Mouse (Mus musculus) left cerebral cortex, adult 2 months (tissue): ENCODE results near the gene Phf21a. TPM values are rescaled to one million over a fixed set of nuclear protein-coding genes. Genes with fewer than 3 reads are reported as not detected.

Experiments used
- DNase-seq, 2 experiments: peaks; one replicate each; pipeline ENCODE4 v3.0.0; 2021 to 2022; ENCODE audit warnings: low spot score in 2 of 2, mixed read lengths in 1 of 2; ENCODE audit errors: extremely low spot score in 1 of 2
- H3K27ac ChIP-seq: fragments of 200-600 bp; 2 replicates; pipeline ENCODE4 v1.8.1; 2022
- H3K4me3 ChIP-seq: fragments of 200-600 bp; 2 replicates; pipeline ENCODE4 v1.8.1; 2022
- CTCF ChIP-seq: fragments of 200-600 bp; IDR thresholded peaks from 2 replicates; pipeline ENCODE4 v1.8.1; 2022; ENCODE audit warnings: antibody characterized with exemption, mild to moderate bottlenecking, moderate library complexity
- intact Hi-C: fragments of 180-260 bp; cut with DNase I; formaldehyde crosslinking; loops from one replicate; pipeline ENCODE4 v1.15.1; 2025
- total RNA-seq, 2 experiments: library from RNA; stranded (reverse); gene quantifications; 2 replicates each; pipeline ENCODE4 v1.2.3; 2021

Phf21a gene
- total RNA-seq, 2 experiments from 2014 or later = 124 to 153 TPM

- TF ChIP-seq CTCF = no peak
- H3K27ac ChIP-seq = no peak overlapping the region
- intact Hi-C loops = no loop called here
Measured at GRCm38 (mm10) chr2:92325676-92326075, 232.8 kb downstream of the Phf21a start.

GRCm38 (mm10) chr2:92326221-92326620, 233.3 kb downstream of the Phf21a start:
- no peak for TF ChIP-seq CTCF
- no peak overlapping the region for H3K4me3 ChIP-seq
- intact Hi-C loops = no loop called here
- H3K27ac ChIP-seq = no peak overlapping the region
- no peak for DNase-seq

More at GRCm38 (mm10) chr2:92325676-92326075, 232.8 kb downstream of the Phf21a start:
- no peak for DNase-seq
- no peak overlapping the region for H3K4me3 ChIP-seq

GRCm38 (mm10) chr2:92327601-92328000, 234.7 kb downstream of the Phf21a start:
- intact Hi-C loops = no loop called here

GRCm38 (mm10) chr2:92328206-92328605, 235.3 kb downstream of the Phf21a start:
- intact Hi-C loops = no loop called here
- TF ChIP-seq CTCF = no peak
- no peak overlapping the region for H3K4me3 ChIP-seq
- no peak overlapping the region for H3K27ac ChIP-seq
- DNase-seq = no peak

More at GRCm38 (mm10) chr2:92327601-92328000, 234.7 kb downstream of the Phf21a start:
- no peak for TF ChIP-seq CTCF
- H3K4me3 ChIP-seq = no peak overlapping the region
- H3K27ac ChIP-seq = no peak overlapping the region
- no peak for DNase-seq

GRCm38 (mm10) chr2:92330840-92331239, 237.9 kb downstream of the Phf21a start:
- intact Hi-C loops = loop anchor here (1.0 to 5.0 kb wide), 3 partner anchors 36 to 344 kb away; no protein-coding TSS in a partner anchor
- peak; percentile 30 to 36 for DNase-seq
- no peak overlapping the region for H3K4me3 ChIP-seq
- TF ChIP-seq CTCF = peak; percentile 75
- no peak overlapping the region for H3K27ac ChIP-seq

- no peak for DNase-seq
- TF ChIP-seq CTCF = no peak; the same call in 1 of the 2 replicates
- Histone ChIP-seq H3K4me3 (no peak overlapping the region), H3K27ac (no peak overlapping the region)
- intact Hi-C loops = loop anchor here (1.0 to 5.0 kb wide), 3 partner anchors 36 to 344 kb away; no protein-coding TSS in a partner anchor
Measured at GRCm38 (mm10) chr2:92331410-92331809, 238.5 kb downstream of the Phf21a start.

- no peak overlapping the region for H3K4me3 ChIP-seq
- no peak for TF ChIP-seq CTCF
- H3K27ac ChIP-seq = no peak overlapping the region
- no peak for DNase-seq
- intact Hi-C loops = loop anchor here (1.0 to 5.0 kb wide), 3 partner anchors 37 to 345 kb away; no protein-coding TSS in a partner anchor
Measured at GRCm38 (mm10) chr2:92331871-92332270, 239.0 kb downstream of the Phf21a start.

- Histone ChIP-seq H3K4me3 (no peak overlapping the region), H3K27ac (no peak overlapping the region)
- DNase-seq = no peak
- intact Hi-C loops = loop anchor here (5.0 kb wide), 1 partner anchor 115 kb away; no protein-coding TSS in a partner anchor
- TF ChIP-seq CTCF = no peak
Measured at GRCm38 (mm10) chr2:92342418-92342817, 249.5 kb downstream of the Phf21a start.

- DNase-seq = no peak
- intact Hi-C loops = no loop called here
- Histone ChIP-seq H3K4me3 (no peak overlapping the region), H3K27ac (no peak overlapping the region)
- TF ChIP-seq CTCF = no peak
Measured at GRCm38 (mm10) chr2:92347191-92347590, 254.3 kb downstream of the Phf21a start.

GRCm38 (mm10) chr2:92349589-92350425, 256.9 kb downstream of the Phf21a start:
- H3K27ac ChIP-seq = peak overlapping the region; percentile 17; the same call in 1 of the 2 replicates
- H3K4me3 ChIP-seq = no peak overlapping the region
- intact Hi-C loops = no loop called here
- TF ChIP-seq CTCF = no peak
- no peak for DNase-seq

- no peak for DNase-seq
- no peak for TF ChIP-seq CTCF
- intact Hi-C loops = no loop called here
- Histone ChIP-seq H3K27ac (no peak overlapping the region), H3K4me3 (no peak overlapping the region)
Measured at GRCm38 (mm10) chr2:92350686-92351085, 257.8 kb downstream of the Phf21a start.

- Histone ChIP-seq H3K27ac (no peak overlapping the region), H3K4me3 (no peak overlapping the region)
- intact Hi-C loops = no loop called here
- TF ChIP-seq CTCF = no peak
- no peak for DNase-seq
Measured at GRCm38 (mm10) chr2:92353402-92353801, 260.5 kb downstream of the Phf21a start.
